Mouse (Mus musculus) mouse embryonic stem cell (cell line): ENCODE results near the gene G530012D18Rik.
"Not testable (repeated sequence)": the region's sequence is repeated elsewhere in the genome, so short reads cannot be mapped to it uniquely, and the experiment has no call there.

ENCODE experiments used
- in situ Hi-C, 2 experiments: fragments of 300-500 bp; cut with MboI; formaldehyde crosslinking; loops; 1 replicate in 1 of 2; 3 replicates in 1 of 2; pipeline ENCODE4 v1.14.3; 2019 to 2020; ENCODE audit warnings: low sequenced_read_pairs in 2 of 2, low pct_unique_long_range_greater_than_20kb in 1 of 2, mixed read lengths in 1 of 2; ENCODE audit not compliant: unreplicated experiment in 1 of 2

The G530012D18Rik gene

DNA sequence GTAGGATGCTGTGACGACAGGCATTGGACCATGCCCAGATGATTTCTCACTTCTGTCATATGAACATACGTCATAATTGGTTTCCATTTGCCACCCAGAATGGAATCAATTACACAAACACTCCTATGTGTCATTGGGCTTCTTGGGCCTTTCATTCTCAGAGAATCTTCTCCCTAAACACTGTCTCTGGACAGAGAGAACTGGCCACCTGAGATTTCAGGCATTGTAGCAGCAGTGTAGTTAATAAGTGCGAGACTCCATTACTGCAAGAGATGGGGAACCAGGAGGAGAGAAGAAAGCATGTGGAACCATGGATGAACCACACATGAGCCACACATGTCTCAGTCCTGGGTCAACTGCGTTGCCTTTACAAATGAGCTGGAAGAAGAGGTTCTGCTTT lies 32.9 kb downstream of the G530012D18Rik start:
- in situ Hi-C loops: not testable (repeated sequence)

DNA sequence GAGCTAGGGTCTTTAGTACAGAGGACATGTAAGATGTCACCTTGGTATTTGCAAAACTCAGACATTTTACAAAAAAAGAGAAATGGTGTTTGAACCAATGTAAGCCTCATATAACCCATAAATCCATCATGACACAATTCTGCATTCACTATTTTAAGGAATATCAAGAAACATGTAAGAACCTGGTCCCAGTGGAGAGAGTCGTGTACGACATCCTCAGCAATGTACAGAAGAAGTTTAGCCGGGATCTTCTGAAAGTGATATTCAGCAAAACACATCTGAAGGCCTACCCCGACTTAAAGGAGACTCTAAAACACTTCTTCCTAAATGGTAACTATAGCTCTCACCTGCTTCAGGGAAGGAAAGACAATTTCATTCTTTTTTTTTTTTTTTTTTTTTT lies 35.1 kb downstream of the G530012D18Rik start:
- in situ Hi-C loops: not testable (repeated sequence)

DNA sequence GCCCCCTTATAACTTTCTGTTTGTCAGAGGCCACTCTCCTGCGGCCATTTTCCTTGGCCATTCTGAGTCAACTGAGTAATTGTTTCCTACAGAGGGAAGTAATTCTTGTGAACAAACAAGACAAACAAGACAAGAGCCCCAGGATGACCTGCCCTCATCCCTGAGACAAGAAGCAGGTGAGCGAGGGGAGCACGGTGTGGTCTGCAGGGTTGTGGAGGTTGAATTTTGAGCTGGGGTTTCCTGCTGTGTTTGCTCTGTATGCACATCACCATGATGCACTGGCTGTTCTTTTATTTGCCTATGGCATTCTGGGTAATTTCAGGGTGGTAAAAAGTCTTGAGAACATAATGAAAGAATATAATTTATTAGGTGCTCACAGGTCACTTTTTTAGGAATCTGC lies 39.6 kb downstream of the G530012D18Rik start:
- in situ Hi-C loops: not testable (repeated sequence)

DNA sequence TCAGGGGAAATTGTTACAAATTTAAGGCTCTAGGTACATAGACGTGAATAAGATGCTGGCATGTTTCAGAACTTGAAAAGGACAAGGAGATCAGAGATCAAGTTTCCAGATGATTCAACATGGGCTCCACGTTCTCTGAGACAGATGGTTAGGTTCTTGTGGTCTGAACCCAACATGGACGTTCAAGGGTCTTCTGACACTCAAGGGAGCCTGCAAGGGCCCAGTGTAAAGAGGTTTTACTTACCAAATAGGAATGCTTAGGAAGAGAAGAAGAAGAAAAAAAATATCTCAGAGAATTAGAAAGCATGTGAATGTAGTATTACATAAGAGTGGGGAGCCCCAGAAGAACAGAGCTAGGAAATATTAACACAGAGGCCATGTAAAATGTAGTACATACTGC lies 40.3 kb downstream of the G530012D18Rik start:
- in situ Hi-C loops: not testable (repeated sequence)

DNA sequence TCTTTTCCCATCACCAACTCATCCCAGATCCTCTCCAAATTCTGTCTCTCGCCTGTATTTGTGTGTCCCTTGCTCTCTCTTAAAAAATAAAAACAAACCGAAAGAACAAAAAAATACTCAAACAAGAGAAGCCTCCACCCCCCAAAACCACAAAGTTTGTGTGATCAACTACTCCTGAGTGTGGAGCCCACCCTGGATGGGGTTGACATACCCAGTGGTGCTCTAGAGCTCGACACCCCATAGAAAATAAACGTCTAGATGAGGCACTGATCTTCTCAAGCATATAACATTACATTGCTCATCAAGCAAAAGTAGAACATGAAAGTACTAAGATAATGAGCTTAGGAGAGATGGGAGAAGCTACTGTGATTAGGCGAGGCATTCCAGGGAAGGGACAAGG lies 41.7 kb downstream of the G530012D18Rik start:
- in situ Hi-C loops: not testable (repeated sequence)

DNA sequence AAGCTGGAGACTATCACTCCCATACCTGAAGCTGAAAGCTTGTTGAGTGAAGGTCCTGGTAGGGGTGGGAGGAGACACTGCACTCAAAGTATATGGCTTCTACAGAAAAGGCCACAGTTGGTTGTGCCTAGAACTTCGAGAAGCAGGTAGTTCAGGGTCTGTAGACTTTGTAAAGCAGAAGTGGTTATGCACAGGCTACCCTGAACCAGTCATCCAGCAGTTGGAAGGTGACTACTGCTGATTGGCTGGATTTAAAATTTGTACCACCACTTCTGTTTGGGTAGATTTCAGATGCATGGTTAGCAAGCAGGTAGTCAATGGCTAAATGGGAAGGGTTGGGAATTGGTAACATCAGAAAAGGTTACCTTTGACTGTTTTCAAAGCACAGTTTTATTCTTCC lies 43.2 kb downstream of the G530012D18Rik start:
- in situ Hi-C loops: not testable (repeated sequence)
